Comparison of ENCODE assay signal across 13 mouse cellular contexts in the genomic region with DNA sequence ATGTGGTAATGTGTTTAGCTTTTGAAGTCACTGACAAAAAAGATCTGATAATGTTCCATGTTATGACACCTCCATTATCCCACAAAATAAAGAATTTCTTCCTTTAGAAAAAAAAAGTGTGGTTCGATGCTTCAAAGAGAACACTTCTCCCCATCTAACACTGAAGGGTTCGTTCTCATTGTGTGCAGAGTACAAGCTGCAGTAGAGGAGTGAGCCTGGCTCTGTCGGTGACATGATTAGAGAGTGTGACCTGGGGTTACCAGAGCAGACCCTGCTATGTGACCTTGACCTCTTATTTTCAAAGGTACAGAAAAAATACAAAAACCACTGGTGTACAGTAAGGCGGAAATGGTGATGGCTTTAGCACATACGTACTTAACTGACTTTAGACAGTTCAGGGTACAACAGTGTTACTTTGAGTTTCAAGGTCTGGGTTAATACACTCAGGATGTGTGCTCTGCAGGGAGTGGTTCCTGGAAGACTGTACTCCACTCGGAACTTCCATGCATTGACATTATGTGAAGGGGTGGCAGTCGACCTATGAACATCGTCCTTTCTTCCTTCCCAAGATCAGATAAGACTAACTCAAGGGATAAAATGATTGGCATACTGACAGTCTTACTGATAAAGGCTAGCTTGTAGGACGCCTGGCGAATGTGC.
"Had no signal": no experiment of that assay in that cellular context is flagged by ENCODE, and none has a peak within 500 bp of the region (broad histone marks: within the 10 kb centered on the region; RNA-seq: fewer than 3 reads in every experiment).

No protein-coding gene starts in this region.

- H3K27me3 ChIP-seq: limb, embryonic 15.5 days; liver, embryonic 13.5 days; neural tube, embryonic 15.5 days had no signal

- DNase-seq: kidney, adult 8-10 months; kidney, postnatal 25 days; liver, embryonic 13.5 days; lung, adult 18-20 months; lung, postnatal 10 days; lung, postnatal 4 days; thymus, adult 18-20 months; thymus, postnatal 14 days had no signal

- H3K4me3 ChIP-seq: left cerebral cortex, adult 2 months; limb, embryonic 15.5 days; liver, embryonic 13.5 days; myocyte; neural tube, embryonic 15.5 days had no signal

- H3K9me3 ChIP-seq: limb, embryonic 15.5 days; liver, embryonic 13.5 days; neural tube, embryonic 15.5 days had no signal

- H3K9ac ChIP-seq: limb, embryonic 15.5 days; liver, embryonic 13.5 days; neural tube, embryonic 15.5 days had no signal

- H3K4me1 ChIP-seq: limb, embryonic 15.5 days; liver, embryonic 13.5 days had no signal

- H3K36me3 ChIP-seq: limb, embryonic 15.5 days; liver, embryonic 13.5 days; neural tube, embryonic 15.5 days had no signal

- H3K4me2 ChIP-seq: limb, embryonic 15.5 days; liver, embryonic 13.5 days; neural tube, embryonic 15.5 days had no signal

- H3K27ac ChIP-seq: left cerebral cortex, adult 2 months; limb, embryonic 15.5 days; liver, embryonic 13.5 days; neural tube, embryonic 15.5 days; stomach, postnatal 0 days had no signal
